Mouse (Mus musculus): ENCODE data around the gene Hoxb7. TPM values are rescaled to one million over a fixed set of nuclear protein-coding genes. Genes with fewer than 3 reads are reported as not detected.

Gene Hoxb7
- polyA plus RNA-seq, 1 experiment from 2014 or later, result 1.3 TPM

- ATAC-seq (no peak), DNase-seq (ENCODE audit: low spot score) (no peak)
- Histone ChIP-seq H3K27me3 (replicated peaks; ENCODE audit: insufficient read depth, low read length) (0 out of 2 replicates have a peak, but pooled peaks cover 4% of the 10 kb centered on the region), H3K9ac (replicated peaks; ENCODE audit: low read depth) (peak overlapping the region; percentile 46), H3K27ac (ENCODE audit: low read length) (peak overlapping the region; percentile 82), H3K4me3 (ENCODE audit: low read depth, low read length) (peak overlapping the region; percentile 22), H3K4me2 (replicated peaks; ENCODE audit: low read depth, low read length) (peak overlapping the region; percentile 52), H3K9me3 (ENCODE audit: low read length) (no peaks in the 10 kb centered on the region), H3K4me1 (ENCODE audit: insufficient read depth, low read depth, low read length) (no peaks in the 10 kb centered on the region), H3K36me3 (ENCODE audit: insufficient read depth, low read length) (no peaks in the 10 kb centered on the region)
- no peak for TF ChIP-seq CTCF (IDR thresholded peaks at IDR 0.05)
- no peak for TF ChIP-seq EP300 (IDR thresholded peaks at IDR 0.05)
- 20% methylated on average over 22 of the region's 22 CpGs for WGBS
These were observed 39.4 kb downstream of the Hoxb7 start for GRCm38 (mm10) chr11:96325747-96326212.

- peak overlapping the region; percentile 46 for H3K9ac ChIP-seq (replicated peaks; ENCODE audit: low read depth)
- H3K9me3 ChIP-seq (ENCODE audit: low read length), result no peaks in the 10 kb centered on the region
- peak overlapping the region; percentile 52 for H3K4me2 ChIP-seq (replicated peaks; ENCODE audit: low read depth, low read length)
- no peaks in the 10 kb centered on the region for H3K36me3 ChIP-seq (ENCODE audit: insufficient read depth, low read length)
- DNase-seq (ENCODE audit: low spot score) (no peak), ATAC-seq (no peak)
- TF ChIP-seq CTCF (IDR thresholded peaks at IDR 0.05) (no peak), EP300 (IDR thresholded peaks at IDR 0.05) (no peak)
- H3K4me3 ChIP-seq (ENCODE audit: low read depth, low read length), result peak overlapping the region; percentile 22
- peak overlapping the region; percentile 82 for H3K27ac ChIP-seq (ENCODE audit: low read length)
- H3K27me3 ChIP-seq (replicated peaks; ENCODE audit: insufficient read depth, low read length), result 0 out of 2 replicates have a peak, but pooled peaks cover 4% of the 10 kb centered on the region
- no peaks in the 10 kb centered on the region for H3K4me1 ChIP-seq (ENCODE audit: insufficient read depth, low read depth, low read length)
- WGBS, result 14% methylated on average over 12 of the region's 12 CpGs
These were observed 40.3 kb downstream of the Hoxb7 start for GRCm38 (mm10) chr11:96326705-96327104.

- WGBS, result 18% methylated on average over 7 of the region's 7 CpGs
- DNase-seq (ENCODE audit: low spot score), result no peak
- H3K4me3 ChIP-seq (ENCODE audit: low read depth, low read length), result peak overlapping the region; percentile 22; the same call in 1 of the 2 replicates
- H3K4me1 ChIP-seq (ENCODE audit: insufficient read depth, low read depth, low read length), result no peaks in the 10 kb centered on the region
- ATAC-seq, result no peak
- no peak overlapping the region for H3K9ac ChIP-seq (replicated peaks; ENCODE audit: low read depth)
- 0 out of 2 replicates have a peak, but pooled peaks cover 4% of the 10 kb centered on the region for H3K27me3 ChIP-seq (replicated peaks; ENCODE audit: insufficient read depth, low read length)
- peak overlapping the region; percentile 52 for H3K4me2 ChIP-seq (replicated peaks; ENCODE audit: low read depth, low read length)
- H3K36me3 ChIP-seq (ENCODE audit: insufficient read depth, low read length), result no peaks in the 10 kb centered on the region
- no peaks in the 10 kb centered on the region for H3K9me3 ChIP-seq (ENCODE audit: low read length)
- H3K27ac ChIP-seq (ENCODE audit: low read length), result peak overlapping the region; percentile 82
- TF ChIP-seq EP300 (IDR thresholded peaks at IDR 0.05) (no peak), CTCF (IDR thresholded peaks at IDR 0.05) (no peak)
These were observed 40.7 kb downstream of the Hoxb7 start for GRCm38 (mm10) chr11:96327122-96327521.

- Histone ChIP-seq H3K27me3 (replicated peaks; ENCODE audit: insufficient read depth, low read length) (0 out of 2 replicates have a peak, but pooled peaks cover 4% of the 10 kb centered on the region), H3K4me1 (ENCODE audit: insufficient read depth, low read depth, low read length) (no peaks in the 10 kb centered on the region), H3K9ac (replicated peaks; ENCODE audit: low read depth) (no peak overlapping the region), H3K4me3 (ENCODE audit: low read depth, low read length) (no peak overlapping the region; the same call in 1 of the 2 replicates), H3K9me3 (ENCODE audit: low read length) (no peaks in the 10 kb centered on the region), H3K36me3 (ENCODE audit: insufficient read depth, low read length) (no peaks in the 10 kb centered on the region), H3K27ac (ENCODE audit: low read length) (0 out of 2 replicates have a peak overlapping the region, but pooled peaks have one; percentile 82), H3K4me2 (replicated peaks; ENCODE audit: low read depth, low read length) (peak overlapping the region; percentile 52)
- no peak for TF ChIP-seq CTCF (IDR thresholded peaks at IDR 0.05)
- no peak for TF ChIP-seq EP300 (IDR thresholded peaks at IDR 0.05)
- 42% methylated on average over 5 of the region's 5 CpGs for WGBS
- no peak for ATAC-seq
- no peak for DNase-seq (ENCODE audit: low spot score)
These were observed 41.3 kb downstream of the Hoxb7 start for GRCm38 (mm10) chr11:96327750-96328149.

- H3K4me3 ChIP-seq (ENCODE audit: low read depth, low read length), result no peak overlapping the region
- H3K4me1 ChIP-seq (ENCODE audit: insufficient read depth, low read depth, low read length), result no peaks in the 10 kb centered on the region
- 33% methylated on average over 8 of the region's 8 CpGs for WGBS
- ATAC-seq (no peak), DNase-seq (ENCODE audit: low spot score) (no peak)
- H3K4me2 ChIP-seq (replicated peaks; ENCODE audit: low read depth, low read length), result peak overlapping the region; percentile 52; the same call in 1 of the 2 replicates
- peak overlapping the region; percentile 82 for H3K27ac ChIP-seq (ENCODE audit: low read length)
- H3K9me3 ChIP-seq (ENCODE audit: low read length), result no peaks in the 10 kb centered on the region
- no peaks in the 10 kb centered on the region for H3K36me3 ChIP-seq (ENCODE audit: insufficient read depth, low read length)
- TF ChIP-seq CTCF (IDR thresholded peaks at IDR 0.05) (no peak), EP300 (IDR thresholded peaks at IDR 0.05) (no peak)
- H3K27me3 ChIP-seq (replicated peaks; ENCODE audit: insufficient read depth, low read length), result 0 out of 2 replicates have a peak, but pooled peaks cover 4% of the 10 kb centered on the region
- H3K9ac ChIP-seq (replicated peaks; ENCODE audit: low read depth), result no peak overlapping the region
These were observed 42.2 kb downstream of the Hoxb7 start for GRCm38 (mm10) chr11:96328605-96329004.

- H3K4me3 ChIP-seq (ENCODE audit: low read depth, low read length), result peak overlapping the region; percentile 49; the same call in 1 of the 2 replicates
- peak overlapping the region; percentile 88 for H3K27ac ChIP-seq (ENCODE audit: low read length)
- TF ChIP-seq EP300 (IDR thresholded peaks at IDR 0.05), result no peak
- TF ChIP-seq CTCF (IDR thresholded peaks at IDR 0.05), result no peak
- H3K36me3 ChIP-seq (ENCODE audit: insufficient read depth, low read length), result no peaks in the 10 kb centered on the region
- peaks cover 7% of the 10 kb centered on the region; the same call in 1 of the 2 replicates for H3K27me3 ChIP-seq (replicated peaks; ENCODE audit: insufficient read depth, low read length)
- H3K9me3 ChIP-seq (ENCODE audit: low read length), result no peaks in the 10 kb centered on the region
- 22% methylated on average over 8 of the region's 8 CpGs for WGBS
- H3K9ac ChIP-seq (replicated peaks; ENCODE audit: low read depth), result no peak overlapping the region
- peak; percentile 66 for ATAC-seq
- H3K4me2 ChIP-seq (replicated peaks; ENCODE audit: low read depth, low read length), result peak overlapping the region; percentile 63
- DNase-seq (ENCODE audit: low spot score), result peak; percentile 85
- peaks cover 7% of the 10 kb centered on the region; the same call in 1 of the 2 replicates for H3K4me1 ChIP-seq (ENCODE audit: insufficient read depth, low read depth, low read length)
These were observed 45.7 kb downstream of the Hoxb7 start for GRCm38 (mm10) chr11:96332105-96332504.

All from lung, postnatal 0 days (tissue).